Mouse (Mus musculus) heart, adult 2 months (tissue): ENCODE data around the gene Sumo3.

Source experiments
- CTCF ChIP-seq: fragments of 200-600 bp; IDR thresholded peaks from 2 replicates; pipeline ENCODE4 v1.8.1; 2022; ENCODE audit warnings: antibody characterized with exemption, mild to moderate bottlenecking, moderate library complexity
- EP300 ChIP-seq: fragments of 200-500 bp; IDR thresholded peaks from 2 replicates; pipeline ENCODE4 v1.6.1; 2011; ENCODE audit warnings: low read depth, low read length, control low read depth; ENCODE audit not compliant: insufficient read depth
- POLR2A ChIP-seq: fragments of 200-500 bp; IDR thresholded peaks from 2 replicates; pipeline ENCODE4 v1.6.1; 2011; ENCODE audit warnings: mild to moderate bottlenecking, low read depth, low read length, control low read depth; ENCODE audit not compliant: insufficient read depth

DNA sequence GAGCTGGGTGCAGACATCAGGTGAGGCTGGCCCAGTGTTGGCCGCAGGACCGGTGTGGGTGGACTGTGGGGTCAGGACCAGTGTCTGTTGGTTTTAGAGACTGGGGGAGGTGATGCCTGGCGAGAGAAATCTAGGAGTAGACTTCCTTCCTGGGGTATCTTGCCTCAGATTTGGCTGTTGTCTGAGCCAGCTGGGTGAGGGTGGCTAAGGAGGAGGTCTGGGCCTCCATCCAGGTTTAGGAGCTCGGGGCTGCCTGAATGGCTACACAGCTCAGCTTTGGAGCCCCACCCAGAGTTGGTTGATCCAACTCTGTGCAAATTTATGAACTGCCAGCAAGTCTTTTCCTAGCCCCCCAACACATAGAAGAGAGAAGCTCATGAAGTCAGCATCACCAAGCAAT, 61.5 kb downstream of the Sumo3 start:
- TF ChIP-seq CTCF (no peak), POLR2A (no peak), EP300 (no peak)
